Mouse (Mus musculus) hindbrain, embryonic 13.5 days (tissue): ENCODE data around the gene Vmn1r193. TPM values are rescaled to one million over a fixed set of nuclear protein-coding genes. Genes with fewer than 3 reads are reported as not detected.
"Not testable (repeated sequence)": the region's sequence is repeated elsewhere in the genome, so short reads cannot be mapped to it uniquely, and the experiment has no call there.

Experiments used
- ATAC-seq: fragments of 200-750 bp; cut with Nextera tagmentation; 2 replicates; pipeline ENCODE4 v1.8.0; 2017; ENCODE audit warnings: moderate TSS enrichment; ENCODE audit not compliant: low FRiP score
- H3K27ac ChIP-seq: fragments of 300-500 bp; sonication (generic); 2 replicates; pipeline ENCODE4 v1.5.1; 2015; ENCODE audit warnings: inconsistent platforms, mild to moderate bottlenecking, moderate library complexity
- H3K27me3 ChIP-seq: fragments of 300-500 bp; sonication (generic); 2 replicates; pipeline ENCODE4 v1.6.1; 2015; ENCODE audit warnings: mild to moderate bottlenecking, inconsistent platforms
- H3K36me3 ChIP-seq: fragments of 300-500 bp; sonication (generic); 2 replicates; pipeline ENCODE4 v1.6.1; 2015; ENCODE audit warnings: mild to moderate bottlenecking, inconsistent platforms
- H3K4me1 ChIP-seq: fragments of 300-500 bp; sonication (generic); replicated peaks from 2 replicates; pipeline ENCODE4 v1.6.1; 2015; ENCODE audit warnings: inconsistent platforms
- H3K4me2 ChIP-seq: fragments of 300-500 bp; sonication (generic); 2 replicates; pipeline ENCODE4 v1.6.1; 2015; ENCODE audit warnings: inconsistent platforms, mild to moderate bottlenecking, moderate library complexity
- H3K4me3 ChIP-seq: fragments of 300-500 bp; sonication (generic); 2 replicates; pipeline ENCODE4 v1.5.1; 2015; ENCODE audit warnings: mild to moderate bottlenecking, inconsistent platforms
- H3K9ac ChIP-seq: fragments of 300-500 bp; sonication (generic); 2 replicates; pipeline ENCODE4 v1.6.1; 2015; ENCODE audit warnings: mild to moderate bottlenecking, inconsistent platforms
- H3K9me3 ChIP-seq: fragments of 300-500 bp; sonication (generic); 2 replicates; pipeline ENCODE4 v1.6.1; 2016; ENCODE audit warnings: inconsistent platforms
- WGBS: fragments of 180-500 bp; shearing (Covaris S2); methylation state at CpG from one replicate; pipeline ENCODE4 v1.1.7; 2015; 5-methylcytosine and 5-hydroxymethylcytosine counted together
- microRNA-seq: library from miRNA; unstranded; fragments of <30 nt; microRNA quantifications from one replicate; pipeline ENCODE4, GENCODE M21; 2016
- polyA plus RNA-seq: library from polyadenylated mRNA; unstranded; fragments of >200 nt; fragmentation: Nextera tagmentation; extraction: Ambion mirVana; gene quantifications from 2 replicates; pipeline ENCODE4 v1.2.1, GENCODE M21; 2015

Gene Vmn1r193
- polyA plus RNA-seq: not detected in 2 replicates

DNA sequence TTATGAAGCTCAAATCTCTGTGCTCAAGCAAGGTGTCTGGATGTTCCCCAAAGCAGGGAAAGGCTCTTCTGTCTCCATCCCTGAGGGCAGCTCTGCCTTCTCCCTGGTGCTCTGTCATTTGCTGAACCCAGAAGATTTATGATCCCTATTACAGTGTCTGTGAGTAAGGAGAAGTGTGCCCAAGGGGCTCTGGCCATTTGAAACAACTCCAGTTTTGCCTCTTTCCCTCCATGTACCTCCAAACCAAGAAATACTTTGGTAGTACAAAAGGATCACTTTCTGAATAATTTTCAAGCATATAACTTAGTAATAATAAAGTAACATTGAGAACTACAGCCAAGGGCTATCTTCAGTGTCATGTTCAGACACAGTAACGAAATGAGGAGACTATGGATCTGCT, at the start of gene Vmn1r193:
Gene Vmn1r193 (minus strand): TSS at position 101 of the 400 bp plus-strand sequence.
- not testable (repeated sequence) for H3K36me3 ChIP-seq, H3K4me3 ChIP-seq, ATAC-seq, H3K27me3 ChIP-seq, H3K4me2 ChIP-seq, H3K9ac ChIP-seq, H3K4me1 ChIP-seq, H3K9me3 ChIP-seq, H3K27ac ChIP-seq
- WGBS: 80% methylated on average over 1 of the region's 1 CpGs

DNA sequence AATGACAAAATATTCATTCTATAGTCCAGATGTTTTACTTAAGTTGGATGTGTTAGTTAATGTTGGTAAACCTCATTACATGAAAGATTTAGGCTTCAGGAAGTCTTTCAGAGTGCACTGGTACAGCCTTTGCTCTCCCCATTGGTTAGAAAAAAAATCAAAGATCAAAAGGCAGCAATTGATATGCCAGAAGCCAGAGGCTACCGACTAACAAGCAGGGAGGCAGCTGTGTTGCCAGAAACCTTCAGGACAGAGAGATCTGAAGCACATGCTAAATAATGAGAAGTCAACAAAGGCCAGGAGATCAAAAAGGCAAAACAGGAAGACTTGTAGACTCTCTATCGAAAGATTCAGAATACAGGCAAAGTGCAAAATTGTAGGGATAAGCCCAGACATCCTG, 48.8 kb upstream of the Vmn1r193 start:
- WGBS: 52% methylated on average over 2 of the region's 2 CpGs

DNA sequence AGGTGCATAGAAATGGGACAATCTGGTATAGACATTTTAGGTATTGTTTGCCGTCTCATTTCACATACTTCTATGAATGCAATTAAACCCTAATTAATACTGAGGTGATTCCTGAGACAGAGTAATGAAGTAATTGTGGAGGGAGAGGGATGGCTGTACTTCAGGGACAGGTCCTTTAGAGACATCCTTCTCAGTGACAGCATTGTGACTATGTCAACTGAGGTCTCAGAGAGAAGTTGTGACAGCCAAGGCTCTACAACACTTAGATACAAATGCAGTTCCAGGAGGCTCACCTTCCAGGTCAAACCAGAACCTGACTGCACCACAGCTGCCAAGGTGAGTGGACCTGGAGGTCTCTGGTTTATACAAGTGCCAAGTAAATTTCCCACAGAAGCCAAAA, 47.3 kb upstream of the Vmn1r193 start, which contains the start of gene Vmn1r195:
Gene Vmn1r195 (plus strand): TSS at position 301 of the 400 bp plus-strand sequence.
- H3K27me3 ChIP-seq: not testable (repeated sequence)
- 87% methylated on average over 1 of the region's 1 CpGs for WGBS

More for the DNA sequence above, 48.8 kb upstream of the Vmn1r193 start:
- Histone ChIP-seq H3K9ac (no peak overlapping the region), H3K4me2 (no peak overlapping the region), H3K4me1 (no peaks in the 10 kb centered on the region), H3K27ac (no peak overlapping the region), H3K27me3 (no peaks in the 10 kb centered on the region), H3K4me3 (no peak overlapping the region), H3K36me3 (no peaks in the 10 kb centered on the region), H3K9me3 (no peaks in the 10 kb centered on the region)
- ATAC-seq: no peak

DNA sequence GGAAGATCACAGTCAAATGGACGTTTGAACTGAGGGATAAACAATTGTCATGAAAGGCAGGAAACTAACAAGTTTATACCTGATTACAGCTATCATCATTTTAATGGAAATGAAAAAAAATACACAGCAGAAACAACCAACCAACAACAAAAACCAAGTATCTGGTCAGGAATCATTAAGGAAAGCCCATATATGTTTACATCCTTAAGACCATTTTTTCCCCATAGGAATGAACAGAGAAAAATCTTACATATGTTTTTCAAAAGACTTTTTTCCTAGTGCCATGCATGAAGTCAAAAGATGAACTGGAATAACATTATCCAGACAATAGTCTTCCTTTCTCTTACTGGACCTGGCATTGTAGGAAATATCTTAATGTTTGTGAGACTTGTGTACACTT, 21.0 kb upstream of the Vmn1r193 start, which contains the start of gene Vmn1r194:
Gene Vmn1r194 (plus strand): TSS at position 301 of the 400 bp plus-strand sequence.
- no peaks in the 10 kb centered on the region for H3K27me3 ChIP-seq
- WGBS: 61% methylated on average over 1 of the region's 1 CpGs
- no peak for ATAC-seq

More for the DNA sequence above, 47.3 kb upstream of the Vmn1r193 start, which contains the start of gene Vmn1r195:
- ATAC-seq, H3K4me1 ChIP-seq, H3K9me3 ChIP-seq, H3K27ac ChIP-seq, H3K9ac ChIP-seq, H3K4me3 ChIP-seq, H3K36me3 ChIP-seq, H3K4me2 ChIP-seq: not testable (repeated sequence)

DNA sequence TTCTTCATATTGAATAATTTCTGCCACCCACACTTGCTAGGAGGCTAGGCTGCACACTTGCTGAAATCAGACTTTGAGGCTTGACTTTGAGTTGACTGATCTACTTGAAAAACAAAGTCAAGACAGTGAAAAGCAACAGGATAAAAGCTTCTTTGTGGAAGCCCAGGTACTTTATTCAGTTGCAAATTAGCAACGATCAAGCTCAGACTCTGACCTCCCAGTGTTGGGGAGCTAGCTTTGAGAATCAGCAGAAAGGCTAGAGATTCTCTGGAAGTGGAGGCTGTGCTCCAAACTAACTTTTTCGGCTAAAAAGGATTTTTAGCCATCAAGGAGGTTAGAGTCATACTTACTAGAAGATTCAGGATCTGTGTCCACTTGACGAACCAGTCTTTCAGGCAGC, 30.2 kb downstream of the Vmn1r193 start:
- H3K4me3 ChIP-seq, H3K4me2 ChIP-seq, H3K9ac ChIP-seq, H3K27ac ChIP-seq, H3K4me1 ChIP-seq, H3K36me3 ChIP-seq, H3K9me3 ChIP-seq, ATAC-seq, H3K27me3 ChIP-seq: not testable (repeated sequence)
- 71% methylated on average over 3 of the region's 3 CpGs for WGBS

More for the DNA sequence above, 21.0 kb upstream of the Vmn1r193 start, which contains the start of gene Vmn1r194:
- no peak within 1 kb of the TSS for H3K4me2 ChIP-seq
- H3K36me3 ChIP-seq: no peaks in the 10 kb centered on the region
- H3K9ac ChIP-seq: no peak within 1 kb of the TSS
- no peak within 1 kb of the TSS for H3K4me3 ChIP-seq
- H3K9me3 ChIP-seq: no peaks in the 10 kb centered on the region
- no peaks in the 10 kb centered on the region for H3K4me1 ChIP-seq
- no peak within 1 kb of the TSS for H3K27ac ChIP-seq

DNA sequence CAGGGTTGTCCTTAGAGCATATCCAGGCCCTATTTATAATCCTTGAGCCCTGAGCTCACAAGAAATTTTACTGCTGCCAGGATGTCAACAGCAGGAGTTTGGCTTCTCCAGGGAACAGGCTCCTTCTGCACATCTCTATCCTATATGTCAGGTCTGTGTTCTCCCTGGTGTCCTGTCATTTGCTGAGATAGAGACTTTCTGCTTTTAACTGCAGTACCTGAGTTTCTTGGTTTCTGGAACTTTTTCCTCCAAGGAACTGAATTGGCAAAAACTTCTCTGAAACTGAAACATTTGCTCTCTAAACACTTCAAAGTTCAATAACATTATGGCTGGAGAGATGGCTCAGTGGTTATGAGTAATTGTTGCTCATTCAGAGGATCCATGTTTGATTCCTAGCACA, 31.9 kb downstream of the Vmn1r193 start, which contains the start of gene Vmn1r192:
Gene Vmn1r192 (minus strand): TSS at position 101 of the 400 bp plus-strand sequence.
- Histone ChIP-seq H3K27me3 (no peaks in the 10 kb centered on the region), H3K27ac (no peak within 1 kb of the TSS), H3K36me3 (no peaks in the 10 kb centered on the region), H3K4me1 (no peaks in the 10 kb centered on the region), H3K4me3 (no peak within 1 kb of the TSS), H3K4me2 (no peak within 1 kb of the TSS), H3K9me3 (no peaks in the 10 kb centered on the region), H3K9ac (no peak within 1 kb of the TSS)
- ATAC-seq: no peak

DNA sequence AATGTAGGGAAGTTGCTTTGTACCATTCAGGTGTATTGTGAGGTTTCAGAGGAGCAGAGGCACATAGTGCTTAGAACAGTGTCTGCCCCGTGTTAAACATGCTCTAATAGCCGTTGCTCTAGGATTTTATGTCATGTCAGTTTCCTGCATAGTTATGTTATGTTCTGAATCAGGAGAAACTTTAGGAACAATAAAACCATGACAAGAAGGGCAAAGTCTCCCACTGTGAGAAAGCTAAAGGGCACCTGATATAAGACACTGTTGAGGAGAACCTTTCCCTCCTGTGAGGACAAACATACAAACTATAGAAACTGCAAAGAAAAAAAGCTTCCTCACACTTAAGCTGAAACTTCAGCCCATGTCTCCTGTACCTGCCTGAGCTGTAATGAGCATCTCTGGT, 32.6 kb downstream of the Vmn1r193 start:
- no peak for ATAC-seq
- no peak overlapping the region for H3K27ac ChIP-seq
- no peak overlapping the region for H3K4me2 ChIP-seq
- WGBS: 82% methylated on average over 2 of the region's 2 CpGs
- no peak overlapping the region for H3K9ac ChIP-seq
- H3K36me3 ChIP-seq: no peaks in the 10 kb centered on the region
- H3K4me1 ChIP-seq: no peaks in the 10 kb centered on the region
- no peak overlapping the region for H3K4me3 ChIP-seq
- no peaks in the 10 kb centered on the region for H3K9me3 ChIP-seq
- H3K27me3 ChIP-seq: no peaks in the 10 kb centered on the region

DNA sequence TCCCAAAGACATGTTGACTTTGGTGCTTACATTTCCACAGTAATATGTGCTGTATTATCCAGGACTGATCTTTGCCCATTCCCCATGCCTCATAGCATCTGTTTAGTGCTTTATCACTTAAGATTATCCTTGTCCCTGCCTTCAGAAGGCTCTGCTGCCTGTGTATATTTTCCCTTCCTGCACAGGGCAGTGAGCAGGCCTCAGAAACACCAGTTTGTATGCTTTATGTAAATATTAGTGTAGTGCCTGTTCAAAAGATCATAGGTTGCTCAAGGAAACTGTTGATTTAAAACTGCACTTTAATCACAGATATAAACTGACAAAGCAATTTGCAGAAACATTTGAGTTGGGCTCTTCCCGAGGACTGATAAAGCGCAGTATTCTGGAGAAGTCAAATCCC, 33.6 kb downstream of the Vmn1r193 start:
- Histone ChIP-seq H3K36me3 (no peaks in the 10 kb centered on the region), H3K4me2 (no peak overlapping the region), H3K4me1 (no peaks in the 10 kb centered on the region), H3K27me3 (no peaks in the 10 kb centered on the region), H3K9me3 (no peaks in the 10 kb centered on the region), H3K4me3 (no peak overlapping the region), H3K27ac (no peak overlapping the region), H3K9ac (no peak overlapping the region)
- ATAC-seq: no peak
- 95% methylated on average over 2 of the region's 2 CpGs for WGBS

DNA sequence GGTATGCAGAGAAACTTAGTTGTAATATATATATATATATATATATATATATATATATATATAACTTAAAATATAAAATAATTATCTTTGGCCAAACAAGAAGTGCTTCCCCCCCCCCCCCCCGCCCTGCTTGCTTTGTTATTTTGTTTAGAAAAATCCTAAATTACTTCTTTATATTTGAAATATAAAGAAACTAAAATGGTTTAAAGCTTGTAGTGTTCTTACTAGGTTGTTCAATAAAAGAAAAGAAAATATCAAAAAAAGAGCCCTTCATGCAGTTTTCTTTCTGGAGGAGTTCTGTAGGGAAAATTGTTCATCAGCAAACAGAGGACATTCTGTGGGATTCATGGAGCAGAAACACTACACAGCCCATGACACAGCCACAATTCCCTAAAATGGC, 39.1 kb downstream of the Vmn1r193 start, which contains the start of gene Vmn1r191:
Gene Vmn1r191 (minus strand): TSS at position 101 of the 400 bp plus-strand sequence.
- H3K27ac ChIP-seq: no peak within 1 kb of the TSS
- no peaks in the 10 kb centered on the region for H3K36me3 ChIP-seq
- no peak within 1 kb of the TSS for H3K4me3 ChIP-seq
- ATAC-seq: no peak
- H3K4me2 ChIP-seq: no peak within 1 kb of the TSS
- H3K4me1 ChIP-seq: no peaks in the 10 kb centered on the region
- H3K9ac ChIP-seq: no peak within 1 kb of the TSS
- H3K9me3 ChIP-seq: no peaks in the 10 kb centered on the region
- 67% methylated on average over 1 of the region's 1 CpGs for WGBS
- H3K27me3 ChIP-seq: no peaks in the 10 kb centered on the region

DNA sequence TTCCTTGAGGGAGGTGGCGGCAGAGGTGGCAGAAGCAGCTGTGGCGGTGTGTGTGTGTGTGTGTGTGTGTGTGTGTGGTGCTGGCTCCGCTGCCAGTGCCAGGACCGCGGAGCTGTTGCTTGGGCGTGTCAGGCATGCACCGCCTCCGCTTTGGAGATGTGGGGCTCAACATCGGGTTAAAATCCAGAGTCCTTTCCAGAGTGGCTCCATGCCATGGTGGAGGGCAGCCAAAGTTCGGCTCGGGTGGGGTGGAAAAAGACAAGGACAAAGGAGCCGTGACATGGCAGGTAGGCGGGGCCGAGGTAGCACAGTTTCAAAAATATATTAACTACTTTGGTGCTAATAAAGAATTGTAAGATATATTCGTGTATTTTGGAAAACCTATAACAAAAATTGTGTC, 54.5 kb downstream of the Vmn1r193 start:
- no peaks in the 10 kb centered on the region for H3K36me3 ChIP-seq
- ATAC-seq: no peak
- H3K9me3 ChIP-seq: peaks cover 8% of the 10 kb centered on the region
- H3K9ac ChIP-seq: no peak overlapping the region
- 92% methylated on average over 15 of the region's 15 CpGs for WGBS
- H3K4me2 ChIP-seq: no peak overlapping the region
- no peaks in the 10 kb centered on the region for H3K4me1 ChIP-seq
- no peak overlapping the region for H3K27ac ChIP-seq
- no peak overlapping the region for H3K4me3 ChIP-seq
- no peaks in the 10 kb centered on the region for H3K27me3 ChIP-seq

Small RNA genes lying within 50 kb of the gene (microRNA-seq; reads per million reads assigned to microRNA genes)
- gene Gm23282 (not detected), gene Gm25084 (not detected)

Other genes starting within 250 kb of the Vmn1r193 start
- not detected in 2 replicates for gene Pom121l2, start 242.0 kb downstream of the Vmn1r193 start, polyA plus RNA-seq
- 0.12 and 0.14 TPM in 2 replicates for gene Prss16, start 213.4 kb downstream of the Vmn1r193 start, polyA plus RNA-seq
- gene Hist1h2ah, start 187.6 kb downstream of the Vmn1r193 start, polyA plus RNA-seq: 1.9 TPM in 1 of 2 replicates, not detected in the other
- 0.84 and 3.1 TPM in 2 replicates for gene Hist1h2bk, start 187.3 kb downstream of the Vmn1r193 start, polyA plus RNA-seq
- gene Hist1h4i, start 181.8 kb downstream of the Vmn1r193 start, polyA plus RNA-seq: 12.2 and 12.9 TPM in 2 replicates
- gene Hist1h2ag, start 180.2 kb downstream of the Vmn1r193 start, polyA plus RNA-seq: 11.9 and 17.6 TPM in 2 replicates
- 1.8 and 5.0 TPM in 2 replicates for gene Hist1h2bj, start 179.9 kb downstream of the Vmn1r193 start, polyA plus RNA-seq
- not detected in 2 replicates for gene Vmn1r188, start 138.7 kb downstream of the Vmn1r193 start, polyA plus RNA-seq
- gene Vmn1r189, start 117.3 kb downstream of the Vmn1r193 start, polyA plus RNA-seq: not detected in 2 replicates
- gene Vmn1r191, start 39.2 kb downstream of the Vmn1r193 start, polyA plus RNA-seq: not detected in 2 replicates
- not detected in 2 replicates for gene Vmn1r192, start 32.0 kb downstream of the Vmn1r193 start, polyA plus RNA-seq
- not detected in 2 replicates for gene Vmn1r194, start 21.1 kb upstream of the Vmn1r193 start, polyA plus RNA-seq
- not detected in 2 replicates for gene Vmn1r195, start 47.4 kb upstream of the Vmn1r193 start, polyA plus RNA-seq
- gene Vmn1r196, start 66.8 kb upstream of the Vmn1r193 start, polyA plus RNA-seq: not detected in 2 replicates
- gene Vmn1r197, start 101.4 kb upstream of the Vmn1r193 start, polyA plus RNA-seq: not detected in 2 replicates
- gene Vmn1r198, start 127.2 kb upstream of the Vmn1r193 start, polyA plus RNA-seq: not detected in 2 replicates
- not detected in 2 replicates for gene Vmn1r199, start 156.7 kb upstream of the Vmn1r193 start, polyA plus RNA-seq
- not detected in 2 replicates for gene Vmn1r200, start 167.2 kb upstream of the Vmn1r193 start, polyA plus RNA-seq
- not detected in 2 replicates for gene Vmn1r201, start 248.8 kb upstream of the Vmn1r193 start, polyA plus RNA-seq